Mouse (Mus musculus) erythroblast, embryonic 14.5 days (primary cell): ENCODE measurements around the gene Atf4. TPM values are rescaled to one million over a fixed set of nuclear protein-coding genes. Genes with fewer than 3 reads are reported as not detected.
A peak's percentile ranks its signal among the peaks of the same experiment; 100 is the strongest.

Experiments
- H3K27me3 ChIP-seq: 2 replicates; pipeline ENCODE4 v1.6.1; 2012; ENCODE audit warnings: inconsistent platforms; ENCODE audit not compliant: control insufficient read depth
- H3K36me3 ChIP-seq: 2 replicates; pipeline ENCODE4 v1.6.1; 2012; ENCODE audit warnings: mild to moderate bottlenecking, inconsistent platforms; ENCODE audit not compliant: control insufficient read depth
- H3K4me1 ChIP-seq: 2 replicates; pipeline ENCODE4 v1.6.1; 2012; ENCODE audit warnings: inconsistent platforms; ENCODE audit not compliant: control insufficient read depth
- H3K4me3 ChIP-seq: replicated peaks from 2 replicates; pipeline ENCODE3; 2012; ENCODE audit warnings: moderate library complexity, mild to moderate bottlenecking, inconsistent platforms
- H3K9me3 ChIP-seq: 2 replicates; pipeline ENCODE4 v1.6.1; 2012; ENCODE audit warnings: low read length, inconsistent platforms, mixed read lengths; ENCODE audit not compliant: control insufficient read depth
- GATA1 ChIP-seq: IDR thresholded peaks from 2 replicates; pipeline ENCODE4 v1.6.1; 2012; ENCODE audit warnings: low read length, inconsistent platforms, mixed read lengths
- TAL1 ChIP-seq: IDR thresholded peaks from 3 replicates; pipeline ENCODE4 v1.6.1; 2012; ENCODE audit warnings: low read length, inconsistent platforms, mixed read lengths
- polyA plus RNA-seq: library from polyadenylated mRNA; stranded (reverse); fragments of >175 nt; gene quantifications from 2 replicates; pipeline ENCODE4 v1.2.3, GENCODE M21; 2012

The Atf4 gene
- polyA plus RNA-seq, 1 experiment, result 68.9 TPM

GRCm38 (mm10) chr15:80256656-80257601 is 1.9 kb downstream of the Atf4 start:
- TF ChIP-seq GATA1 (no peak), TAL1 (no peak)
- Histone ChIP-seq H3K36me3 (peaks cover 83% of the 10 kb centered on the region), H3K4me1 (peaks cover 84% of the 10 kb centered on the region), H3K9me3 (no peaks in the 10 kb centered on the region), H3K27me3 (no peaks in the 10 kb centered on the region), H3K4me3 (peak overlapping the region; percentile 99)

GRCm38 (mm10) chr15:80257602-80258239 is 2.7 kb downstream of the Atf4 start:
- Histone ChIP-seq H3K36me3 (peaks cover 82% of the 10 kb centered on the region), H3K4me1 (peaks cover 86% of the 10 kb centered on the region), H3K4me3 (peak overlapping the region; percentile 99), H3K27me3 (no peaks in the 10 kb centered on the region), H3K9me3 (no peaks in the 10 kb centered on the region)
- TF ChIP-seq GATA1, result no peak
- TF ChIP-seq TAL1, result no peak

GRCm38 (mm10) chr15:80258240-80259170 is 3.5 kb downstream of the Atf4 start:
- peak overlapping the region; percentile 99 for H3K4me3 ChIP-seq
- no peaks in the 10 kb centered on the region for H3K27me3 ChIP-seq
- no peak for TF ChIP-seq TAL1
- no peak for TF ChIP-seq GATA1
- peaks cover 86% of the 10 kb centered on the region for H3K4me1 ChIP-seq
- no peaks in the 10 kb centered on the region for H3K9me3 ChIP-seq
- peaks cover 77% of the 10 kb centered on the region for H3K36me3 ChIP-seq

DNA sequence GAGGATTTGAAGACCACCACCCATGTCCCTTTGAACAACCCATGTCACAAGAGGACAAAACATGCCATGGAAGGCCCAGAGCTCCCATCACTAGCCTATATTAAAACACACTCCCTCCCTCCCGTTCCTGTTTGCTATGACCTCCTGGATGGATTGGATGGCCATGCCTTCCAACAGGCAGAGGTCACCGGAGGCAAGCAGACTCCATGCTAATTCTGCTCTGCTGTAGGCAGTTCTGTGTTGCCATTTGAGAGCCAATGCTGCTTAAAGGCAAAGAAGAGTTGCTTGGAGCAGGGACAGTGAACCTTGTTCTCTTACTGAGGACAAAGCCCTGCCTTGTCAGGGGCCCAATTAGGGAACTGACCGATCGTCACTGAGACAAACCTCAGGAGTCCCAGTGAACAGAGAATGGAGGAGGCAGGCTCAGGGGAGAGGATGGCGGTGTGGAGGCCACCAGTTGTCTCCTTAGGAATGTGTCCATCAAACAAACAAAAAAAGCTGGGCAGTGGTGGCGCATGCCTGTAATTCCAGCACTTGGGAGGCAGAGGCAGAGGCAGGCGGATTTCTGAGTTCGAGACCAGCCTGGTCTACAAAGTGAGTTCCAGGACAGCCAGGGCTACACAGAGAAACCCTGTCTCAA is 4.5 kb downstream of the Atf4 start:
- no peak for TF ChIP-seq GATA1
- TF ChIP-seq TAL1, result no peak
- peaks cover 84% of the 10 kb centered on the region for H3K4me1 ChIP-seq
- no peaks in the 10 kb centered on the region for H3K27me3 ChIP-seq
- H3K4me3 ChIP-seq, result peak overlapping the region; percentile 99
- no peaks in the 10 kb centered on the region for H3K9me3 ChIP-seq
- peaks cover 71% of the 10 kb centered on the region for H3K36me3 ChIP-seq

DNA sequence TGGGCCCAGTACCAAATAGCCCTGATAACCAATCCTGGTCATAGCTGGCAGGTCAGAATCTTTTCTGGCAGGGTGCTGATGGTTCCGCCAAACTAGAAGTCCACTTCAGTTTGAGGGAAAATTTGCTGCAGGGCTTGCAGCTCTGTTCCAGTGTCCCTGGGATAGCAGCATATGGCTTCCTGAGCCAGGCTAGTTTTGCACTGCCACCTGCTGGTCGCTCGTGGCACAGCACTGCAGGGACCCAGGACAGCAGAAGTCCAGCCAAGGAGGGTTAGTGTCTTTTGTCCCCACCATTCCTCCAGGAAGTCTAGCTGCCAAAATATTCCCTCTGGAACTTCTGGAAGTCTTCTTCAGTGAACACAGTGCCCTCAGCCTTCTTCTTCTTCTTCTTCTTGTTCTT is 5.7 kb downstream of the Atf4 start:
- Histone ChIP-seq H3K4me1 (peaks cover 82% of the 10 kb centered on the region), H3K27me3 (no peaks in the 10 kb centered on the region), H3K4me3 (no peak overlapping the region), H3K9me3 (no peaks in the 10 kb centered on the region), H3K36me3 (peaks cover 71% of the 10 kb centered on the region)
- no peak for TF ChIP-seq GATA1
- no peak for TF ChIP-seq TAL1

DNA sequence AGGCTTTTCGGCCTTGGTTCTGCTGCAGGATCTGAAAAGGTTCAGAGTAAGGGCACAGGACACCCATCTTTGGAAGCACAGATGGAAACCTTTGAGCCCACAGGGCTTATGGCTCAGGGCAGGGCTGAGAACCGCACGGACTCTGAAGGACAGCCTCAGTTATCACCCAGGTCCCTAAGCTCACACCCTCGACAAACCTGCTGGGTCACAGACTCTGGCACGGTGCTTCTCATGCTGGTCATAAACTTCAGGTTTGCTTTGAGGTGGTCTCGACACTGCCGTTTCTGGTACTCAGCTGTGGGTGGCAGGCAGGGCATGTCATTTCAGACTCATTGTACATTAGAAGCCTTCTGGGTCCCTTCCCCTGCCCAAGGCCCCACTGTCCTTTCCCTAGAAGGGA is 6.1 kb downstream of the Atf4 start:
- no peaks in the 10 kb centered on the region for H3K27me3 ChIP-seq
- no peak for TF ChIP-seq TAL1
- no peak for TF ChIP-seq GATA1
- peaks cover 67% of the 10 kb centered on the region for H3K36me3 ChIP-seq
- peaks cover 81% of the 10 kb centered on the region for H3K4me1 ChIP-seq
- no peaks in the 10 kb centered on the region for H3K9me3 ChIP-seq
- H3K4me3 ChIP-seq, result no peak overlapping the region

- TF ChIP-seq TAL1, result no peak
- TF ChIP-seq GATA1, result no peak
- Histone ChIP-seq H3K36me3 (peaks cover 39% of the 10 kb centered on the region), H3K27me3 (no peaks in the 10 kb centered on the region), H3K4me1 (peaks cover 53% of the 10 kb centered on the region), H3K4me3 (peak within 1 kb of the TSS; percentile 80), H3K9me3 (peaks cover 2% of the 10 kb centered on the region; the same call in 1 of the 2 replicates)
Measured at GRCm38 (mm10) chr15:80263610-80264575, 8.9 kb downstream of the Atf4 start, which contains the start of gene Rps19bp1. Rps19bp1 (minus strand) TSS chr15:80264315.

DNA sequence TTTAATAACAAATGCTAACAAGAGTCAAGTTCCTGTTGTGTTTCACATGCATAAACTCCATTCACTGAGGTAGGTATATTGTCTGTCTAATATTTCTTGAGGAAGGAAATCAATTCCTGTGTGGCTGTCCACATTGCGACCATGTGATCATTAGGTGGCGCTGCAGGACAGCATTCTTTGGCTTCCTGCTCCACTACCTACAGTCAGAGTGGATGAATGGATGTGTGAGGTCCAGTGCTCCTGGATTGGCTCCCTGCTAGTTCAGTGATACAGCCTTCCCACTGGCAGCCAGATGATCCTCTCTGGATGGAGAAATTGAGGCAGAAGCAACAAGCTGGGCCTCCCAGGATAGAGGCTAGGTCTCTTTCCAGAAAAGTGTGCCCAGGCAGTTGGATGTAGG is 11.3 kb downstream of the Atf4 start:
- Histone ChIP-seq H3K4me1 (peaks cover 30% of the 10 kb centered on the region), H3K27me3 (no peaks in the 10 kb centered on the region), H3K4me3 (no peak overlapping the region), H3K9me3 (peaks cover 20% of the 10 kb centered on the region), H3K36me3 (peaks cover 15% of the 10 kb centered on the region)
- TF ChIP-seq TAL1, result no peak
- TF ChIP-seq GATA1, result no peak
